Mouse (Mus musculus): ENCODE data around the gene Myo1g. TPM values are rescaled to one million over a fixed set of nuclear protein-coding genes. Genes with fewer than 3 reads are reported as not detected.
A peak's percentile ranks its signal among the peaks of the same experiment; 100 is the strongest.
"Not testable (repeated sequence)": the region's sequence is repeated elsewhere in the genome, so short reads cannot be mapped to it uniquely, and the experiment has no call there.

The Myo1g gene
- polyA plus RNA-seq, 1 experiment from 2014 or later: 1.3 TPM

GRCm38 (mm10) chr11:6528186-6529006 is 7.6 kb upstream of the Myo1g start:
- Histone ChIP-seq H3K9ac (peak overlapping the region; percentile 86), H3K4me3 (peak overlapping the region; percentile 64), H3K9me3 (no peaks in the 10 kb centered on the region), H3K4me1 (peaks cover 10% of the 10 kb centered on the region; the same call in 1 of the 2 replicates), H3K27me3 (no peaks in the 10 kb centered on the region), H3K36me3 (peaks cover 30% of the 10 kb centered on the region), H3K4me2 (peak overlapping the region; percentile 85), H3K27ac (peak overlapping the region; percentile 89)
- peak; percentile 91 for ATAC-seq (ENCODE audit: insufficient number of reproducible peaks, insufficient read depth, low FRiP score, low TSS enrichment, low read depth)
- WGBS: under 1% methylated on average over 51 of the region's 51 CpGs

- H3K4me3 ChIP-seq: peak overlapping the region; percentile 64
- peak overlapping the region; percentile 89 for H3K27ac ChIP-seq
- no peaks in the 10 kb centered on the region for H3K27me3 ChIP-seq
- peak overlapping the region; percentile 85 for H3K4me2 ChIP-seq
- peak overlapping the region; percentile 86 for H3K9ac ChIP-seq
- no peak for ATAC-seq (ENCODE audit: insufficient number of reproducible peaks, insufficient read depth, low FRiP score, low TSS enrichment, low read depth)
- WGBS: 10% methylated on average over 10 of the region's 10 CpGs
- H3K36me3 ChIP-seq: peaks cover 30% of the 10 kb centered on the region
- H3K9me3 ChIP-seq: no peaks in the 10 kb centered on the region
- peaks cover 10% of the 10 kb centered on the region; the same call in 1 of the 2 replicates for H3K4me1 ChIP-seq
Observed at GRCm38 (mm10) chr11:6527256-6528185, 6.8 kb upstream of the Myo1g start.

GRCm38 (mm10) chr11:6526526-6527255 is 5.9 kb upstream of the Myo1g start:
- peak overlapping the region; percentile 85 for H3K4me2 ChIP-seq
- peaks cover 30% of the 10 kb centered on the region for H3K36me3 ChIP-seq
- peak overlapping the region; percentile 64 for H3K4me3 ChIP-seq
- H3K4me1 ChIP-seq; H3K9me3 ChIP-seq; ATAC-seq (ENCODE audit: insufficient number of reproducible peaks, insufficient read depth, low FRiP score, low TSS enrichment, low read depth); H3K27ac ChIP-seq; H3K27me3 ChIP-seq: not testable (repeated sequence)
- 59% methylated on average over 12 of the region's 16 CpGs for WGBS
- peak overlapping the region; percentile 86 for H3K9ac ChIP-seq

GRCm38 (mm10) chr11:6525241-6525640 is 4.5 kb upstream of the Myo1g start:
- H3K9ac ChIP-seq: no peak overlapping the region
- peaks cover 10% of the 10 kb centered on the region; the same call in 1 of the 2 replicates for H3K4me1 ChIP-seq
- H3K36me3 ChIP-seq: peaks cover 30% of the 10 kb centered on the region
- H3K4me3 ChIP-seq: no peak overlapping the region
- WGBS: 86% methylated on average over 1 of the region's 1 CpGs
- H3K27me3 ChIP-seq: no peaks in the 10 kb centered on the region
- H3K4me2 ChIP-seq: no peak overlapping the region
- no peaks in the 10 kb centered on the region for H3K9me3 ChIP-seq
- no peak for ATAC-seq (ENCODE audit: insufficient number of reproducible peaks, insufficient read depth, low FRiP score, low TSS enrichment, low read depth)
- no peak overlapping the region for H3K27ac ChIP-seq

- WGBS: 92% methylated on average over 4 of the region's 4 CpGs
- Histone ChIP-seq H3K27ac (no peak overlapping the region), H3K4me2 (no peak overlapping the region), H3K36me3 (peaks cover 30% of the 10 kb centered on the region), H3K9ac (no peak overlapping the region), H3K4me1 (peaks cover 10% of the 10 kb centered on the region; the same call in 1 of the 2 replicates), H3K4me3 (no peak overlapping the region), H3K27me3 (no peaks in the 10 kb centered on the region), H3K9me3 (no peaks in the 10 kb centered on the region)
- ATAC-seq (ENCODE audit: insufficient number of reproducible peaks, insufficient read depth, low FRiP score, low TSS enrichment, low read depth): no peak
Observed at GRCm38 (mm10) chr11:6524880-6525238, 4.1 kb upstream of the Myo1g start.

- 91% methylated on average over 8 of the region's 8 CpGs for WGBS
Observed at GRCm38 (mm10) chr11:6524165-6524879, 3.6 kb upstream of the Myo1g start.

GRCm38 (mm10) chr11:6523662-6524088 is 2.9 kb upstream of the Myo1g start:
- no peaks in the 10 kb centered on the region for H3K27me3 ChIP-seq
- H3K36me3 ChIP-seq: peaks cover 30% of the 10 kb centered on the region
- H3K4me3 ChIP-seq: no peak overlapping the region
- no peak overlapping the region for H3K9ac ChIP-seq
- no peak for ATAC-seq (ENCODE audit: insufficient number of reproducible peaks, insufficient read depth, low FRiP score, low TSS enrichment, low read depth)
- no peaks in the 10 kb centered on the region for H3K9me3 ChIP-seq
- H3K4me2 ChIP-seq: no peak overlapping the region
- peaks cover 7% of the 10 kb centered on the region; the same call in 1 of the 2 replicates for H3K4me1 ChIP-seq
- H3K27ac ChIP-seq: no peak overlapping the region
- WGBS: 46% methylated on average over 1 of the region's 1 CpGs

More at GRCm38 (mm10) chr11:6524165-6524879, 3.6 kb upstream of the Myo1g start:
- peaks cover 10% of the 10 kb centered on the region; the same call in 1 of the 2 replicates for H3K4me1 ChIP-seq
- no peak overlapping the region for H3K9ac ChIP-seq
- H3K4me2 ChIP-seq: no peak overlapping the region
- H3K4me3 ChIP-seq: no peak overlapping the region
- no peaks in the 10 kb centered on the region for H3K27me3 ChIP-seq
- no peaks in the 10 kb centered on the region for H3K9me3 ChIP-seq
- H3K27ac ChIP-seq: no peak overlapping the region
- H3K36me3 ChIP-seq: peaks cover 30% of the 10 kb centered on the region
- no peak for ATAC-seq (ENCODE audit: insufficient number of reproducible peaks, insufficient read depth, low FRiP score, low TSS enrichment, low read depth)

GRCm38 (mm10) chr11:6522782-6523525 is 2.2 kb upstream of the Myo1g start:
- WGBS: 73% methylated on average over 9 of the region's 9 CpGs
- no peak for ATAC-seq (ENCODE audit: insufficient number of reproducible peaks, insufficient read depth, low FRiP score, low TSS enrichment, low read depth)
- H3K4me1 ChIP-seq: peaks cover 7% of the 10 kb centered on the region; the same call in 1 of the 2 replicates

GRCm38 (mm10) chr11:6519491-6520033 is 1.2 kb downstream of the Myo1g start:
- Histone ChIP-seq H3K27me3 (no peaks in the 10 kb centered on the region), H3K36me3 (peaks cover 9% of the 10 kb centered on the region), H3K4me2 (no peak overlapping the region), H3K4me1 (no peaks in the 10 kb centered on the region), H3K4me3 (no peak overlapping the region), H3K27ac (no peak overlapping the region), H3K9ac (no peak overlapping the region), H3K9me3 (no peaks in the 10 kb centered on the region)
- WGBS: 68% methylated on average over 11 of the region's 11 CpGs
- ATAC-seq (ENCODE audit: insufficient number of reproducible peaks, insufficient read depth, low FRiP score, low TSS enrichment, low read depth): no peak

More at GRCm38 (mm10) chr11:6522782-6523525, 2.2 kb upstream of the Myo1g start:
- no peak overlapping the region for H3K27ac ChIP-seq
- no peak overlapping the region for H3K4me3 ChIP-seq
- H3K9me3 ChIP-seq: no peaks in the 10 kb centered on the region
- peaks cover 30% of the 10 kb centered on the region for H3K36me3 ChIP-seq
- no peaks in the 10 kb centered on the region for H3K27me3 ChIP-seq
- no peak overlapping the region for H3K4me2 ChIP-seq
- no peak overlapping the region for H3K9ac ChIP-seq

- Histone ChIP-seq H3K4me1 (no peaks in the 10 kb centered on the region), H3K27me3 (no peaks in the 10 kb centered on the region), H3K36me3 (no peaks in the 10 kb centered on the region), H3K4me3 (no peak overlapping the region), H3K9me3 (no peaks in the 10 kb centered on the region), H3K9ac (no peak overlapping the region), H3K27ac (no peak overlapping the region), H3K4me2 (no peak overlapping the region)
- no peak for ATAC-seq (ENCODE audit: insufficient number of reproducible peaks, insufficient read depth, low FRiP score, low TSS enrichment, low read depth)
- WGBS: 40% methylated on average over 7 of the region's 7 CpGs
Observed at GRCm38 (mm10) chr11:6514837-6515236, 5.9 kb downstream of the Myo1g start.
